Mouse (Mus musculus) thymus, postnatal 10 days (tissue): ENCODE measurements around the gene Snx22.

Experiments used
- DNase-seq, 2 experiments: peaks; one replicate each; pipeline ENCODE4 v3.0.0; 2021; ENCODE audit warnings: low spot score in 2 of 2

Gene Snx22

GRCm38 (mm10) chr9:66069583-66069982 lies at the start of gene Snx22:
Snx22 (minus strand) TSS chr9:66069719.
- DNase-seq: peak in 1 of 2 experiments; percentile 44

- DNase-seq: no peak
Observed at GRCm38 (mm10) chr9:66116890-66117289, 47.4 kb upstream of the Snx22 start.

- no peak for DNase-seq
Observed at GRCm38 (mm10) chr9:66114341-66114740, 44.8 kb upstream of the Snx22 start.

GRCm38 (mm10) chr9:66110611-66111379 lies 41.3 kb upstream of the Snx22 start:
- no peak for DNase-seq

GRCm38 (mm10) chr9:66110126-66110525 lies 40.6 kb upstream of the Snx22 start:
- no peak for DNase-seq

- no peak for DNase-seq
Observed at GRCm38 (mm10) chr9:66109574-66109973, 40.1 kb upstream of the Snx22 start.

GRCm38 (mm10) chr9:66105168-66105567 lies 35.6 kb upstream of the Snx22 start:
- DNase-seq: no peak

GRCm38 (mm10) chr9:66104601-66105000 lies 35.1 kb upstream of the Snx22 start:
- DNase-seq: no peak

- DNase-seq: no peak
Observed at GRCm38 (mm10) chr9:66102668-66103067, 33.1 kb upstream of the Snx22 start.

- DNase-seq: no peak
Observed at GRCm38 (mm10) chr9:66101577-66101976, 32.1 kb upstream of the Snx22 start.

- no peak for DNase-seq
Observed at GRCm38 (mm10) chr9:66092664-66093063, 23.1 kb upstream of the Snx22 start.

GRCm38 (mm10) chr9:66091327-66092231 lies 22.1 kb upstream of the Snx22 start:
- no peak for DNase-seq

- no peak for DNase-seq
Observed at GRCm38 (mm10) chr9:66090593-66091244, 21.2 kb upstream of the Snx22 start.

GRCm38 (mm10) chr9:66088411-66088810 lies 18.9 kb upstream of the Snx22 start:
- peak; percentile 21 to 66 for DNase-seq

GRCm38 (mm10) chr9:66087062-66087461 lies 17.5 kb upstream of the Snx22 start:
- DNase-seq: no peak

- DNase-seq: no peak
Observed at GRCm38 (mm10) chr9:66084171-66084570, 14.7 kb upstream of the Snx22 start.

- no peak for DNase-seq
Observed at GRCm38 (mm10) chr9:66081999-66082398, 12.5 kb upstream of the Snx22 start.

- DNase-seq: no peak
Observed at GRCm38 (mm10) chr9:66080804-66081459, 11.4 kb upstream of the Snx22 start.

GRCm38 (mm10) chr9:66078493-66078892 lies 9.0 kb upstream of the Snx22 start:
- DNase-seq: no peak

GRCm38 (mm10) chr9:66078072-66078471 lies 8.6 kb upstream of the Snx22 start:
- DNase-seq: no peak

- no peak for DNase-seq
Observed at GRCm38 (mm10) chr9:66072754-66073153, 3.2 kb upstream of the Snx22 start.

GRCm38 (mm10) chr9:66070151-66070550 lies 632 bp upstream of the Snx22 start:
- DNase-seq: no peak
